Mouse (Mus musculus) CH12.LX (cell line): ENCODE results near the gene Prn. TPM values are rescaled to one million over a fixed set of nuclear protein-coding genes. Genes with fewer than 3 reads are reported as not detected.
A peak's percentile ranks its signal among the peaks of the same experiment; 100 is the strongest.

Source experiments
- DNase-seq: peaks from one replicate; pipeline ENCODE4 v3.0.0-alpha.2; 2013; ENCODE audit errors: extremely low read depth
- H3K27ac ChIP-seq: 2 replicates; pipeline ENCODE4 v1.5.1; 2012; ENCODE audit warnings: low read depth, mild to moderate bottlenecking, control low read depth, moderate library complexity; ENCODE audit not compliant: insufficient read depth
- H3K27me3 ChIP-seq: replicated peaks from 2 replicates; pipeline ENCODE3; 2012; ENCODE audit warnings: inconsistent platforms
- H3K36me3 ChIP-seq, 2 experiments: replicated peaks in 1 of 2; 2 replicates each; pipeline versions ENCODE3 to v1.6.1; 2012; ENCODE audit warnings: inconsistent platforms in 1 of 2, low read length in 1 of 2, mild to moderate bottlenecking in 1 of 2, mixed read lengths in 1 of 2, moderate library complexity in 1 of 2; ENCODE audit not compliant: control insufficient read depth in 1 of 2, insufficient read depth in 1 of 2
- H3K4me1 ChIP-seq, 2 experiments: 2 replicates each; pipeline ENCODE4 v1.6.1; 2012; ENCODE audit warnings: inconsistent platforms in 1 of 2, moderate library complexity in 1 of 2; ENCODE audit not compliant: insufficient read depth in 2 of 2, control insufficient read depth in 1 of 2
- H3K4me2 ChIP-seq: 2 replicates; pipeline ENCODE4 v1.6.1; 2012; ENCODE audit warnings: low read depth, mild to moderate bottlenecking, control low read depth; ENCODE audit not compliant: poor library complexity, insufficient read depth, severe bottlenecking
- H3K4me3 ChIP-seq, 3 experiments: fragments of 150-350 bp in 1 of 3; sonication (generic) in 1 of 3; replicated peaks in 1 of 3; 2 replicates each; pipeline versions ENCODE3 to v1.5.1; 2011 to 2012; ENCODE audit warnings: low read depth in 2 of 3, low read length in 2 of 3, mild to moderate bottlenecking in 2 of 3, moderate library complexity in 2 of 3, control low read depth in 1 of 3, improper control_type of control experiment in 1 of 3, inconsistent platforms in 1 of 3, mixed read lengths in 1 of 3; ENCODE audit not compliant: poor library complexity in 1 of 3
- H3K79me2 ChIP-seq: replicated peaks from 2 replicates; pipeline ENCODE4 v1.6.1; 2012; ENCODE audit warnings: mild to moderate bottlenecking, moderate library complexity; ENCODE audit not compliant: control insufficient read depth, poor library complexity, insufficient read depth, severe bottlenecking; ENCODE audit errors: extremely low read depth
- H3K9ac ChIP-seq: 2 replicates; pipeline ENCODE4 v1.6.1; 2012; ENCODE audit warnings: low read depth, mild to moderate bottlenecking, control low read depth, moderate library complexity; ENCODE audit not compliant: insufficient read depth
- H3K9me3 ChIP-seq: replicated peaks from 2 replicates; pipeline ENCODE3; 2012; ENCODE audit warnings: low read length, inconsistent platforms, mixed read lengths
- BHLHE40 ChIP-seq: IDR thresholded peaks from 2 replicates; pipeline ENCODE4 v1.6.1; 2011; ENCODE audit warnings: mild to moderate bottlenecking, low read depth, low read length, improper control_type of control experiment
- CHD1 ChIP-seq: IDR thresholded peaks from 2 replicates; pipeline ENCODE4 v1.6.1; 2012; ENCODE audit warnings: low read depth, low read length, improper control_type of control experiment, inconsistent platforms
- CHD2 ChIP-seq: IDR thresholded peaks from 2 replicates; pipeline ENCODE4 v1.6.1; 2011; ENCODE audit warnings: low read length, improper control_type of control experiment
- E2F4 ChIP-seq: IDR thresholded peaks from 2 replicates; pipeline ENCODE4 v1.6.1; 2011; ENCODE audit warnings: low read depth, low read length, improper control_type of control experiment; ENCODE audit not compliant: insufficient replicate concordance
- EP300 ChIP-seq: IDR thresholded peaks from 2 replicates; pipeline ENCODE4 v1.6.1; 2011; ENCODE audit warnings: low read length, improper control_type of control experiment
- ETS1 ChIP-seq: conservative IDR thresholded peaks from 2 replicates; pipeline ENCODE4 v1.6.1; 2012; ENCODE audit warnings: low read depth, mild to moderate bottlenecking, inconsistent platforms, low read length, improper control_type of control experiment, moderate library complexity
- GABPA ChIP-seq: IDR thresholded peaks from 2 replicates; pipeline ENCODE4 v1.6.1; 2012; ENCODE audit warnings: low read depth, low read length, improper control_type of control experiment, inconsistent platforms; ENCODE audit not compliant: insufficient replicate concordance
- JUN ChIP-seq: IDR thresholded peaks from 2 replicates; pipeline ENCODE4 v1.6.1; 2011; ENCODE audit warnings: low read depth, mild to moderate bottlenecking, low read length, improper control_type of control experiment, moderate library complexity; ENCODE audit not compliant: insufficient read depth
- JUND ChIP-seq: conservative IDR thresholded peaks from 2 replicates; pipeline ENCODE4 v1.6.1; 2011; ENCODE audit warnings: low read depth, low read length, improper control_type of control experiment
- KAT2A ChIP-seq: IDR thresholded peaks from 2 replicates; pipeline ENCODE4 v1.6.1; 2012; ENCODE audit warnings: low read length, improper control_type of control experiment, inconsistent platforms; ENCODE audit not compliant: insufficient replicate concordance
- MAFK ChIP-seq: IDR thresholded peaks from 2 replicates; pipeline ENCODE4 v1.6.1; 2011; ENCODE audit warnings: low read length, improper control_type of control experiment; ENCODE audit not compliant: insufficient replicate concordance
- MAX ChIP-seq: IDR thresholded peaks from 2 replicates; pipeline ENCODE4 v1.6.1; 2011; ENCODE audit warnings: low read length, improper control_type of control experiment
- MAZ ChIP-seq: IDR thresholded peaks from 2 replicates; pipeline ENCODE4 v1.6.1; 2012; ENCODE audit warnings: low read depth, mild to moderate bottlenecking, inconsistent platforms, low read length, improper control_type of control experiment, moderate library complexity
- MXI1 ChIP-seq: IDR thresholded peaks from 2 replicates; pipeline ENCODE4 v1.6.1; 2011; ENCODE audit warnings: mild to moderate bottlenecking, low read depth, low read length, improper control_type of control experiment
- MYC ChIP-seq: IDR thresholded peaks from 2 replicates; pipeline ENCODE4 v1.6.1; 2011; ENCODE audit warnings: low read depth, mild to moderate bottlenecking, improper control_type of control experiment, low read length
- NELFE ChIP-seq: IDR thresholded peaks from 2 replicates; pipeline ENCODE4 v1.6.1; 2011; ENCODE audit warnings: low read depth, low read length, improper control_type of control experiment
- NRF1 ChIP-seq: IDR thresholded peaks from 2 replicates; pipeline ENCODE4 v1.6.1; 2014; ENCODE audit warnings: low read depth, mild to moderate bottlenecking, inconsistent platforms, low read length, improper control_type of control experiment, moderate library complexity
- PAX5 ChIP-seq: IDR thresholded peaks from 2 replicates; pipeline ENCODE4 v1.6.1; 2012; ENCODE audit warnings: low read length, inconsistent platforms, mixed read lengths
- POLR2A ChIP-seq: IDR thresholded peaks from 2 replicates; pipeline ENCODE4 v1.6.1; 2011; ENCODE audit warnings: low read depth, mild to moderate bottlenecking, improper control_type of control experiment, low read length
- POLR2AphosphoS2 ChIP-seq: IDR thresholded peaks from 2 replicates; pipeline ENCODE4 v1.6.1; 2011; ENCODE audit warnings: low read depth, low read length, improper control_type of control experiment
- RCOR1 ChIP-seq: conservative IDR thresholded peaks from 2 replicates; pipeline ENCODE4 v1.6.1; 2012; ENCODE audit warnings: low read depth, mild to moderate bottlenecking, inconsistent platforms, low read length, improper control_type of control experiment
- SIN3A ChIP-seq: IDR thresholded peaks from 2 replicates; pipeline ENCODE4 v1.6.1; 2012; ENCODE audit warnings: low read length, improper control_type of control experiment, inconsistent platforms
- TBP ChIP-seq: conservative IDR thresholded peaks from 2 replicates; pipeline ENCODE4 v1.6.1; 2011; ENCODE audit warnings: low read depth, low read length, improper control_type of control experiment
- TCF12 ChIP-seq: IDR thresholded peaks from 2 replicates; pipeline ENCODE4 v1.6.1; 2014; ENCODE audit warnings: low read depth, mild to moderate bottlenecking, inconsistent platforms, low read length, improper control_type of control experiment
- UBTF ChIP-seq: IDR thresholded peaks from 2 replicates; pipeline ENCODE4 v1.6.1; 2012; ENCODE audit warnings: low read depth, mild to moderate bottlenecking, inconsistent platforms, low read length, improper control_type of control experiment, moderate library complexity
- ZC3H11A ChIP-seq: IDR thresholded peaks from 2 replicates; pipeline ENCODE4 v1.6.1; 2012; ENCODE audit warnings: low read depth, mild to moderate bottlenecking, inconsistent platforms, low read length, improper control_type of control experiment
- ZKSCAN1 ChIP-seq: IDR thresholded peaks from 2 replicates; pipeline ENCODE4 v1.6.1; 2012; ENCODE audit warnings: low read depth, inconsistent platforms, low read length, improper control_type of control experiment, borderline replicate concordance
- ZMIZ1 ChIP-seq: IDR thresholded peaks from 2 replicates; pipeline ENCODE4 v1.6.1; 2012; ENCODE audit warnings: low read depth, mild to moderate bottlenecking, inconsistent platforms, low read length, improper control_type of control experiment
- dilution Hi-C: fragments of 300-500 bp; cut with MboI; formaldehyde crosslinking; loops from 2 replicates; pipeline ENCODE4 v1.14.3; 2020; ENCODE audit warnings: low sequenced_read_pairs; ENCODE audit not compliant: extremely low pct_unique_long_range_greater_than_20kb, extremely low pct_ligation_motif_present
- in situ Hi-C: fragments of 300-500 bp; cut with MboI; formaldehyde crosslinking; loops from 3 replicates; pipeline ENCODE4 v1.14.3; 2019; ENCODE audit warnings: low sequenced_read_pairs, low pct_ligation_motif_present, low pct_unique_long_range_greater_than_20kb, mixed read lengths
- polyA plus RNA-seq: library from polyadenylated mRNA; unstranded; fragments of >175 nt; gene quantifications from 2 replicates; pipeline ENCODE4 v1.2.1, GENCODE M21; 2012; ENCODE audit warnings: low read depth; ENCODE audit not compliant: insufficient read length
- total RNA-seq, 2 experiments: library from RNA; depleted of rRNA; stranded (reverse); fragments of 300-350 nt in 1 of 2; fragments of >200 nt in 1 of 2; gene quantifications; 2 replicates each; pipeline ENCODE4 v1.2.3; 2012 to 2014

The Prn gene
- total and polyA plus RNA-seq, 3 experiments, result not detected

- TF ChIP-seq MAFK (peak; percentile 81), EP300 (no peak), POLR2A (no peak), JUND (no peak), MAX (no peak), JUN (no peak), TCF12 (no peak), ZMIZ1 (no peak), BHLHE40 (no peak), MXI1 (no peak), RCOR1 (no peak), ZC3H11A (no peak; the same call in 1 of the 2 replicates)
- TF ChIP-seq, all 38 proteins: peak for 4
Measured at GRCm38 (mm10) chr2:131935390-131936105, 25.8 kb downstream of the Prn start (continued).

GRCm38 (mm10) chr2:131936410-131936809, 26.7 kb downstream of the Prn start:
- in situ Hi-C loops (loop anchor here (5.0 to 25.0 kb wide), 2 partner anchors 114 to 399 kb away; no protein-coding TSS in a partner anchor), dilution Hi-C loops (no loop called here)
- Histone ChIP-seq H3K27me3 (no peaks in the 10 kb centered on the region), H3K36me3 (peaks cover 3 to 5% of the 10 kb centered on the region in 2 experiments), H3K27ac (no peak overlapping the region), H3K79me2 (no peaks in the 10 kb centered on the region), H3K4me1 (peaks cover 7 to 42% of the 10 kb centered on the region in 2 experiments; a peak in 3 of 4 replicates), H3K4me2 (no peak overlapping the region), H3K9me3 (no peaks in the 10 kb centered on the region), H3K9ac (no peak overlapping the region), H3K4me3 (no peak overlapping the region)
- TF ChIP-seq CHD2, result no peak
- no peak for DNase-seq

- dilution Hi-C loops, result no loop called here
- no peak overlapping the region for H3K9ac ChIP-seq
- TF ChIP-seq PAX5 (no peak), MAX (no peak), NELFE (no peak), UBTF (no peak), MYC (no peak), ETS1 (no peak), EP300 (no peak), SIN3A (no peak), NRF1 (0 out of 2 replicates have a peak, but pooled peaks have one; percentile 8), E2F4 (no peak), BHLHE40 (peak; percentile 38; the same call in 1 of the 2 replicates), POLR2AphosphoS2 (no peak), ZKSCAN1 (no peak), CHD1 (no peak), KAT2A (no peak), ZC3H11A (peak; percentile 35), TBP (no peak), GABPA (no peak), MAZ (no peak), MXI1 (no peak), MAFK (no peak)
Measured at GRCm38 (mm10) chr2:131939404-131940111, 29.8 kb downstream of the Prn start.

More at GRCm38 (mm10) chr2:131939404-131940111, 29.8 kb downstream of the Prn start:
- H3K27me3 ChIP-seq, result no peaks in the 10 kb centered on the region
- H3K9me3 ChIP-seq, result no peaks in the 10 kb centered on the region
- peaks cover 2 to 27% of the 10 kb centered on the region in 2 experiments; a peak in 2 of 4 replicates for H3K4me1 ChIP-seq
- in situ Hi-C loops, result loop anchor here (5.0 to 25.0 kb wide), 2 partner anchors 117 to 402 kb away; no protein-coding TSS in a partner anchor
- H3K4me3 ChIP-seq, result no peak overlapping the region
- H3K4me2 ChIP-seq, result no peak overlapping the region
- H3K36me3 ChIP-seq, result peaks cover 3 to 5% of the 10 kb centered on the region in 2 experiments
- no peak overlapping the region for H3K27ac ChIP-seq
- peak; percentile 76 for DNase-seq
- H3K79me2 ChIP-seq, result no peaks in the 10 kb centered on the region
